Mouse (Mus musculus) MEL (cell line): ENCODE measurements around the gene Sart3.

Experiments used
- CTCF ChIP-seq, 3 experiments: IDR thresholded peaks in 2 of 3; conservative IDR thresholded peaks in 1 of 3; 2 replicates each; pipeline ENCODE4 v1.5.1; 2011 to 2012; ENCODE audit warnings: low read length in 3 of 3, low read depth in 2 of 3, mild to moderate bottlenecking in 2 of 3, improper control_type of control experiment in 1 of 3, inconsistent platforms in 1 of 3, mixed read lengths in 1 of 3, moderate library complexity in 1 of 3; ENCODE audit not compliant: control insufficient read depth in 1 of 3, insufficient read depth in 1 of 3, poor library complexity in 1 of 3, severe bottlenecking in 1 of 3
- EP300 ChIP-seq, 2 experiments: IDR thresholded peaks; 2 replicates each; pipeline ENCODE4 v1.6.1; 2011; ENCODE audit warnings: improper control_type of control experiment in 2 of 2, low read length in 2 of 2, low read depth in 1 of 2, mild to moderate bottlenecking in 1 of 2
- GATA1 ChIP-seq: IDR thresholded peaks from 2 replicates; pipeline ENCODE4 v1.6.1; 2011; ENCODE audit warnings: low read depth, low read length, improper control_type of control experiment
- MYC ChIP-seq: IDR thresholded peaks from 2 replicates; pipeline ENCODE4 v1.6.1; 2011; ENCODE audit warnings: low read depth, mild to moderate bottlenecking, low read length, improper control_type of control experiment, moderate library complexity
- NRF1 ChIP-seq: IDR thresholded peaks from 2 replicates; pipeline ENCODE4 v1.6.1; 2014; ENCODE audit warnings: low read depth, mild to moderate bottlenecking, inconsistent platforms, low read length, improper control_type of control experiment, moderate library complexity; ENCODE audit not compliant: poor library complexity, insufficient read depth, severe bottlenecking
- POLR2A ChIP-seq, 2 experiments: IDR thresholded peaks; 2 replicates each; pipeline ENCODE4 v1.6.1; 2011 to 2012; ENCODE audit warnings: low read length in 2 of 2, mild to moderate bottlenecking in 2 of 2, control low read depth in 1 of 2, improper control_type of control experiment in 1 of 2, low read depth in 1 of 2, moderate library complexity in 1 of 2; ENCODE audit not compliant: control insufficient read depth in 1 of 2, insufficient read depth in 1 of 2, poor library complexity in 1 of 2
- POLR2AphosphoS2 ChIP-seq: IDR thresholded peaks from 2 replicates; pipeline ENCODE4 v1.6.1; 2011; ENCODE audit warnings: low read length, improper control_type of control experiment
- TCF12 ChIP-seq: IDR thresholded peaks from 2 replicates; pipeline ENCODE4 v1.6.1; 2014; ENCODE audit warnings: low read depth, mild to moderate bottlenecking, inconsistent platforms, low read length, improper control_type of control experiment, moderate library complexity
- UBTF ChIP-seq: IDR thresholded peaks from 2 replicates; pipeline ENCODE4 v1.6.1; 2012; ENCODE audit warnings: low read depth, mild to moderate bottlenecking, inconsistent platforms, low read length, improper control_type of control experiment, moderate library complexity, borderline replicate concordance; ENCODE audit not compliant: insufficient read depth
- USF1 ChIP-seq: IDR thresholded peaks from 2 replicates; pipeline ENCODE4 v1.6.1; 2014; ENCODE audit warnings: low read depth, mild to moderate bottlenecking, inconsistent platforms, low read length, improper control_type of control experiment, moderate library complexity
- ZKSCAN1 ChIP-seq: IDR thresholded peaks from 2 replicates; pipeline ENCODE4 v1.6.1; 2012; ENCODE audit warnings: low read depth, mild to moderate bottlenecking, inconsistent platforms, low read length, improper control_type of control experiment, moderate library complexity

GRCm38 (mm10) chr5:113797149-113797882, 25.0 kb upstream of the Sart3 start:
- TF ChIP-seq ZKSCAN1 (no peak), POLR2AphosphoS2 (no peak), UBTF (no peak), GATA1 (no peak), MYC (no peak), USF1 (no peak), CTCF (IDR thresholded peaks at IDR 0.05 in 2 of 3, conservative IDR thresholded peaks at IDR 0.05 in 1 of 3; ENCODE audit: control insufficient read depth in 1 of 3, insufficient read depth in 1 of 3, low read depth in 2 of 3, low read length in 3 of 3, poor library complexity in 1 of 3, severe bottlenecking in 1 of 3) (no peak), POLR2A (IDR thresholded peaks at IDR 0.05; ENCODE audit: control insufficient read depth in 1 of 2, insufficient read depth in 1 of 2, low read depth in 1 of 2, low read length in 2 of 2, poor library complexity in 1 of 2) (no peak), TCF12 (no peak), NRF1 (no peak), EP300 (IDR thresholded peaks at IDR 0.05; ENCODE audit: low read depth in 1 of 2, low read length in 2 of 2) (no peak)
